Mouse (Mus musculus): Measurements from ENCODE around the gene Olfr211. TPM values are rescaled to one million over a fixed set of nuclear protein-coding genes. Genes with fewer than 3 reads are reported as not detected.
A peak's percentile ranks its signal among the peaks of the same experiment; 100 is the strongest.
"Not testable (repeated sequence)": the region's sequence is repeated elsewhere in the genome, so short reads cannot be mapped to it uniquely, and the experiment has no call there.

Olfr211 gene
- polyA plus RNA-seq, 1 experiment from 2014 or later = not detected

DNA sequence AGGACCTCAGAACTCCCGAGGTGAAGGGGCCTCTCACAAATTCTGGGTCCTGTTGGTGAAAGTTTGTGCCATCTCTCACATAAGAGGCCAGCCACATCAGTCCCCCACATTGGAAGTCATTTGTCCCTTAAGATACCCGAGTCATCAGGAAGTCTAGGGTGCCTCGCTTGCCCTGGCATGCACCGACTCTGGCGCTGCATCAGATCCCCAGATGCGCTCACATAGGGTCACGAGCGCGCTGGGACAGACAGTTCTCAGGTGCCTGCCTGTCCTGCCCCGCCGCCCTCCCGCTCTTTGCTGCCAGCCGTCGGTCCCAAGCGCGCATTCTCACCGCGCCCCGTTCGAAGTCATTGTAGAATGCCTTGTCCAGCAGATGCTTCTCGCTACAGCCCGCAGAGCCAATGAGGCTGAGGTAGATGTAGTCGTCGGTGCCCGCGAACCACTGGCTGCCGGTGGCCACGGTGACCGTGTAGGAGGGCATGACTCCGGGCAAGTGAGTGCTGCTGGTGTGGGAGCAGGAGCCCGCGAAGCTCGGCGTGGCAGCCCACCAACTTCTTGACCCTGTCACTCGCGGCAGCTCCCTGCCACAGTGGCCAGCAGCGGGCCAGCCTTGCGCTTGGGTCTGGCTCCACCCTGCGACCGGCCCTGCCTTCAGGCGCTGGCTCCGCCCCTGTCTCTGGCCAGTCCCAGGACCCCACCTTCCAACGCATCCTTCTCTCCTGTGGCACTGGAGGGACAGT, 28.2 kb upstream of the Olfr211 start, which contains the start of gene Alox5:
Gene Alox5 (minus strand): TSS at position 635 of the 740 bp plus-strand sequence.
- H3K9me3 ChIP-seq (ENCODE audit: low read depth, low read length) = no peaks in the 10 kb centered on the region
- peak; percentile 66; the same call in 1 of the 2 replicates for ATAC-seq (ENCODE audit: insufficient read depth)
- H3K4me3 ChIP-seq (ENCODE audit: low read depth, low read length) = peak within 1 kb of the TSS; percentile 32
- no peaks in the 10 kb centered on the region for H3K36me3 ChIP-seq (ENCODE audit: insufficient read depth)
- H3K27me3 ChIP-seq (ENCODE audit: insufficient read depth, low read length) = peaks cover 25% of the 10 kb centered on the region
- H3K9ac ChIP-seq = no peak within 1 kb of the TSS
- no peak for TF ChIP-seq CTCF (IDR thresholded peaks at IDR 0.05; ENCODE audit: low read depth)
- 3% methylated on average over 43 of the region's 43 CpGs for WGBS
- H3K27ac ChIP-seq (ENCODE audit: low read depth) = no peak within 1 kb of the TSS
- peak; percentile 31 for DNase-seq
- H3K4me1 ChIP-seq (ENCODE audit: insufficient read depth) = no peaks in the 10 kb centered on the region
- peak within 1 kb of the TSS; percentile 67 for H3K4me2 ChIP-seq

DNA sequence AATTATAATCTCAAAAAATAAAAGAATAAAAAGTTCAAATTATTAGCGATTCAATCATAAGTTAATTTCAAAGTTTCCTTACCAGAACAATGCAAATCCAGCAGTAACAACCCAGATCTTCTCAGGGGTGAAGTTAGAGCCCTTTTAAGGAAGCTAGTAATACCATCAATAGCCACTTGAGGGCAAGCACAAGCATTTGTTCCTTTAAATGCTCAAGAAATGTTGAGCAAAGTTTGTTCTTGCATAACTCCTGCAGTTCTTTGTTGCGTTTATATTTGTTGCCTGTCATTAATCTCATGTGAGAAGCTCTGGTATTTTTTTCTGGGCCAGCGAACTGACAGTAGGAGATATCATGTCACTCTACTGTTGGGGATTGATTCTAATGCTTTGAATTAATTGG, 20.8 kb upstream of the Olfr211 start:
- DNase-seq = peak; percentile 75
- WGBS = 22% methylated on average over 3 of the region's 3 CpGs

DNA sequence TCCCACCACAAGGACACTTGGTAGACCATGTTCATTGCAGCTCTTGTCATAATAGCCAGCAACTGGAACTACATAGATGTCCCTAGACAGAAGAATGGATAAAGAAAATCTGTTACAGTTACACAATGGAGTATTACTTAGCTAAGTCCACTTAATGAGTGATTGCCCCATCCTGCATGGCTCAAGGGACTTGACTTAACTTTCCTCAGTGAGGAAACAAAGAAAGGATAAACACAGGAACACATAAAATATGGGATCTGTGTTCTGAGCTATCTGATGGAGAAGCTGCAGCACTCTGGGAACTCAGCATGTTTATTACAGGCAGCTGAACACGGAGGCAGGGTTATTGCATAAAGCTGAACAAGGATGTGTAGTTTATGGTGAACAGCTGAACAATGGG, 3.8 kb upstream of the Olfr211 start:
- no peaks in the 10 kb centered on the region for H3K9me3 ChIP-seq (ENCODE audit: low read depth, low read length)
- no peak overlapping the region for H3K27ac ChIP-seq (ENCODE audit: low read depth)
- H3K4me3 ChIP-seq (ENCODE audit: low read depth, low read length) = no peak overlapping the region
- H3K36me3 ChIP-seq (ENCODE audit: insufficient read depth) = no peaks in the 10 kb centered on the region
- ATAC-seq (ENCODE audit: insufficient read depth) (no peak), DNase-seq (no peak)
- H3K9ac ChIP-seq = no peak overlapping the region
- WGBS = 61% methylated on average over 1 of the region's 1 CpGs
- H3K4me1 ChIP-seq (ENCODE audit: insufficient read depth) = no peaks in the 10 kb centered on the region
- H3K27me3 ChIP-seq (ENCODE audit: insufficient read depth, low read length) = no peaks in the 10 kb centered on the region
- H3K4me2 ChIP-seq = no peak overlapping the region
- TF ChIP-seq CTCF (IDR thresholded peaks at IDR 0.05; ENCODE audit: low read depth) = no peak

More for the DNA sequence above, 20.8 kb upstream of the Olfr211 start:
- H3K9ac ChIP-seq = no peak overlapping the region
- TF ChIP-seq CTCF (IDR thresholded peaks at IDR 0.05; ENCODE audit: low read depth) = peak; percentile 58
- H3K4me2 ChIP-seq = no peak overlapping the region
- H3K9me3 ChIP-seq (ENCODE audit: low read depth, low read length) = no peaks in the 10 kb centered on the region
- H3K4me1 ChIP-seq (ENCODE audit: insufficient read depth) = no peaks in the 10 kb centered on the region
- H3K4me3 ChIP-seq (ENCODE audit: low read depth, low read length) = no peak overlapping the region
- no peaks in the 10 kb centered on the region for H3K27me3 ChIP-seq (ENCODE audit: insufficient read depth, low read length)
- H3K27ac ChIP-seq (ENCODE audit: low read depth) = no peak overlapping the region
- ATAC-seq (ENCODE audit: insufficient read depth) = no peak
- H3K36me3 ChIP-seq (ENCODE audit: insufficient read depth) = no peaks in the 10 kb centered on the region

DNA sequence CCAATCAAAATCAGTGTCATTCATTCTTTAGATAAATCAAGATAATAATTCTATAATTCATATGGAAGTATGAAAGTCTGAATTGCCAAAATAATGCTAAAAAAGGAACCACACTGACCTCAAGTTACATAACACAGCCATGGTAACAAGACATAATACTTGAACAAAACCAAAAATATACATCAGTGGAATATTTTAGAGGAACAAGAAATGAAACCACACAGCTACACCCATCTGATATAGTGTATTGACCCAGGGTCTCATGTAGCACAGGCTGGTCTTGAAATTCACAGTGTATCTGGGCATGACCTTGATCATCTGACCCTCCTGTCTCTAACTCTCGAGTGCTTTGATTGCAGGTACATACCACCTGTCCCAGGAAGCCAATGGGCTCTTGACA, 2.1 kb upstream of the Olfr211 start:
- no peak for TF ChIP-seq CTCF (IDR thresholded peaks at IDR 0.05; ENCODE audit: low read depth)
- 48% methylated on average over 1 of the region's 1 CpGs for WGBS

DNA sequence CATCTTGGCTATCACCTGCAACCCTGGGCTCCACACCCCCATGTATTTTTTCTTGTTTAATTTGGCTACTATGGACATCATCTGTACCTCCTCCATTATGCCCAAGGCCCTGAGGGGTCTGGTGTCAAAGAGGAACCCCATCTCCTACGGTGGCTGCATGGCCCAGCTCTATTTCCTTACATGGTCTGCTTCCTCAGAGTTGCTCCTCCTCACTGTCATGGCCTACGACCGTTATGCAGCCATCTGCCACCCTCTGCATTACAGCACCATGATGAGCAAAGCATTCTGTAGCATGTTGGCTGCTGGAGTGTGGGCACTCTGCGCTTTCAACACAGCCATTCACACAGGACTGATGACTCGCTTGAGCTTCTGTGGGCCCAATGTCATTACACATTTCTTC, 4.9 kb downstream of the Olfr211 start:
- Histone ChIP-seq H3K4me2 (no peak overlapping the region), H3K9me3 (ENCODE audit: low read depth, low read length) (no peaks in the 10 kb centered on the region), H3K27ac (ENCODE audit: low read depth) (no peak overlapping the region), H3K27me3 (ENCODE audit: insufficient read depth, low read length) (no peaks in the 10 kb centered on the region), H3K9ac (no peak overlapping the region), H3K4me1 (ENCODE audit: insufficient read depth) (no peaks in the 10 kb centered on the region), H3K4me3 (ENCODE audit: low read depth, low read length) (no peak overlapping the region), H3K36me3 (ENCODE audit: insufficient read depth) (no peaks in the 10 kb centered on the region)
- ATAC-seq (ENCODE audit: insufficient read depth) = no peak
- 78% methylated on average over 5 of the region's 5 CpGs for WGBS
- DNase-seq = no peak
- no peak for TF ChIP-seq CTCF (IDR thresholded peaks at IDR 0.05; ENCODE audit: low read depth)

More for the DNA sequence above, 2.1 kb upstream of the Olfr211 start:
- no peak overlapping the region for H3K27ac ChIP-seq (ENCODE audit: low read depth)
- ATAC-seq (ENCODE audit: insufficient read depth) (no peak), DNase-seq (no peak)
- no peaks in the 10 kb centered on the region for H3K36me3 ChIP-seq (ENCODE audit: insufficient read depth)
- no peak overlapping the region for H3K4me3 ChIP-seq (ENCODE audit: low read depth, low read length)
- H3K4me2 ChIP-seq = no peak overlapping the region
- H3K9me3 ChIP-seq (ENCODE audit: low read depth, low read length) = no peaks in the 10 kb centered on the region
- H3K27me3 ChIP-seq (ENCODE audit: insufficient read depth, low read length) = no peaks in the 10 kb centered on the region
- H3K4me1 ChIP-seq (ENCODE audit: insufficient read depth) = no peaks in the 10 kb centered on the region
- H3K9ac ChIP-seq = no peak overlapping the region

DNA sequence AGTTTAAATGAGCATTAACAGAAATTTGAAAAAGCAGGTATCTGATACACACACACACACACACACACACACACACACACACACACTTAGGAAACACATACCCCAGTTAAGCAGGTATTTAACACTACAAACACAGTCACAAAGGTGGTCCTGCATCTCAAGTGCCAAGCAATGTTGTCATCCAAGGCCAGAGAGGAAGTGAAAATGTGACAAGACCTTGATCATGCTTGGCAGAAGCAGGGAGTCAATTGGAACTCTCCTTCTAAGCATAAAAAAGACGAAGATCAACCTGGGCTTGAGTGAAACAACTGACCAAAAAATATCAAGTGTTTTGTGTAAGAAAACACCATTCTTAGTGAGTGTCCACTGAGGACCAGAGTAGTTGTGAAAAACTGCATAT, 7.1 kb downstream of the Olfr211 start:
- Histone ChIP-seq H3K27me3 (ENCODE audit: insufficient read depth, low read length) (no peaks in the 10 kb centered on the region), H3K9me3 (ENCODE audit: low read depth, low read length) (no peaks in the 10 kb centered on the region), H3K36me3 (ENCODE audit: insufficient read depth) (no peaks in the 10 kb centered on the region), H3K9ac (no peak overlapping the region), H3K4me3 (ENCODE audit: low read depth, low read length) (no peak overlapping the region), H3K27ac (ENCODE audit: low read depth) (no peak overlapping the region), H3K4me2 (no peak overlapping the region), H3K4me1 (ENCODE audit: insufficient read depth) (no peaks in the 10 kb centered on the region)
- 67% methylated on average over 1 of the region's 1 CpGs for WGBS
- DNase-seq (no peak), ATAC-seq (ENCODE audit: insufficient read depth) (no peak)
- TF ChIP-seq CTCF (IDR thresholded peaks at IDR 0.05; ENCODE audit: low read depth) = no peak

DNA sequence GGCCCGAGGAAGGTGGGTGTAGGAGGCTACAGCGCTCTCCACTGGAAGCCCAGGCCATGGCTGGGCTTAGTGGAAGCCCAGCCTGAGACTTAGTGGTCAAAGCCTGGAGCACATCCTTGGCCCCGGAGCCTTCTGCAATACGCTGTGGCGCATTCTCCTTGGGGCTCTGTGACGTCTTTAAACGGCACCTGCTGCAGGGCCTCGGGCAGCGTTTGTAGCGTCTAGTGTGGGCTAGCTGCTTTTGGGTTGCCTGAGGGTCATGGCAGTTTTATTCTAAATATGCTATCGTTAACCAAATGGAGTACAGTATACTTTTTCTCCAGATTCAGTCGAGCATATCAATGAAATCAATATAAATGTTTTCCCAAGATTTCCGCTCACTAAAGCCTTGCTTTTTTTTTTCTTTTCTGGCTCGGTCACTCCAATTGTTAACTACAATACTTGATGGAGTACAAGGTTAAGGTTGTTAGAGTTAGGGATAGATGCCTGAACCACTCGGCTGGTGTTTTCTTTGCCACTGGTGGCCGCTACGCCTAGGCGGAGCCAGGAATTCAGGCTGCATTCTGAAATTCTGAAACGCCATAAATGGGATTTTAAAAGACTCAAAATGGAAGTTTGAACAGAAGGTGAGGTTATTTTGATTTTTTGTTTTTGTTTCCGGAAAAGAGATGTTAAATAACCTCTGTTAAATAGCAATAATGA, 17.6 kb downstream of the Olfr211 start, which contains the start of gene Olfr212:
Gene Olfr212 (plus strand): TSS at position 215 of the 702 bp plus-strand sequence.
- not testable (repeated sequence) for H3K4me3 ChIP-seq (ENCODE audit: low read depth, low read length); H3K27ac ChIP-seq (ENCODE audit: low read depth); H3K9ac ChIP-seq; H3K27me3 ChIP-seq (ENCODE audit: insufficient read depth, low read length); H3K9me3 ChIP-seq (ENCODE audit: low read depth, low read length); H3K4me1 ChIP-seq (ENCODE audit: insufficient read depth); H3K36me3 ChIP-seq (ENCODE audit: insufficient read depth); H3K4me2 ChIP-seq; DNase-seq; ATAC-seq (ENCODE audit: insufficient read depth)
- WGBS = 89% methylated on average over 19 of the region's 20 CpGs
